Mouse (Mus musculus) midbrain, postnatal 0 days (tissue): Measurements from ENCODE around the gene Adat3. TPM values are rescaled to one million over a fixed set of nuclear protein-coding genes. Genes with fewer than 3 reads are reported as not detected.

Experiments
- ATAC-seq: fragments of 200-750 bp; cut with Nextera tagmentation; 2 replicates; pipeline ENCODE4 v1.8.0; 2017; ENCODE audit warnings: moderate number of reproducible peaks, mild to moderate bottlenecking, moderate TSS enrichment, moderate library complexity; ENCODE audit not compliant: low FRiP score
- DNase-seq: peaks from one replicate; pipeline ENCODE4 v3.0.0-alpha.2; 2015; ENCODE audit warnings: low spot score
- H3K27ac ChIP-seq: fragments of 300-500 bp; sonication (generic); 2 replicates; pipeline ENCODE4 v1.5.1; 2014; ENCODE audit warnings: low read depth, mild to moderate bottlenecking, low read length, mixed read lengths
- H3K27me3 ChIP-seq: fragments of 300-500 bp; sonication (generic); 2 replicates; pipeline ENCODE4 v1.6.1; 2014; ENCODE audit warnings: low read length, control low read depth, mixed read lengths; ENCODE audit not compliant: insufficient read depth
- H3K36me3 ChIP-seq: fragments of 300-500 bp; sonication (generic); 2 replicates; pipeline ENCODE4 v1.6.1; 2014; ENCODE audit warnings: low read length, control low read depth, mixed read lengths; ENCODE audit not compliant: insufficient read depth
- H3K4me1 ChIP-seq: fragments of 300-500 bp; sonication (generic); 2 replicates; pipeline ENCODE4 v1.6.1; 2014; ENCODE audit warnings: mild to moderate bottlenecking, control low read depth, antibody characterized with exemption, low read length, mixed read lengths; ENCODE audit not compliant: insufficient read depth
- H3K4me2 ChIP-seq: fragments of 300-500 bp; sonication (generic); 2 replicates; pipeline ENCODE4 v1.6.1; 2014; ENCODE audit warnings: low read depth, mild to moderate bottlenecking, low read length, mixed read lengths; ENCODE audit not compliant: poor library complexity, severe bottlenecking
- H3K4me3 ChIP-seq: fragments of 300-500 bp; sonication (generic); 2 replicates; pipeline ENCODE4 v1.5.1; 2014; ENCODE audit warnings: low read depth, mild to moderate bottlenecking, low read length, moderate library complexity
- H3K9ac ChIP-seq: fragments of 300-500 bp; sonication (generic); replicated peaks from 2 replicates; pipeline ENCODE4 v1.6.1; 2014; ENCODE audit warnings: mild to moderate bottlenecking, low read length, moderate library complexity, mixed read lengths; ENCODE audit not compliant: poor library complexity, severe bottlenecking
- H3K9me3 ChIP-seq: fragments of 300-500 bp; sonication (generic); 2 replicates; pipeline ENCODE4 v1.6.1; 2016; ENCODE audit warnings: low read length, control low read depth
- CTCF ChIP-seq: IDR thresholded peaks from 2 replicates; pipeline ENCODE4 v1.5.1; 2016; ENCODE audit warnings: antibody characterized with exemption, mild to moderate bottlenecking
- WGBS: fragments of 180-500 bp; shearing (Covaris S2); extraction: QIAGEN DNeasy Blood & Tissue Kit; methylation state at CpG from one replicate; pipeline ENCODE4 v1.1.7; 2014; 5-methylcytosine and 5-hydroxymethylcytosine counted together
- microRNA-seq: library from miRNA; unstranded; fragments of <30 nt; microRNA quantifications from one replicate; pipeline ENCODE4, GENCODE M21; 2016; ENCODE audit warnings: borderline number of aligned reads
- polyA plus RNA-seq: library from polyadenylated mRNA; unstranded; fragments of >200 nt; fragmentation: Nextera tagmentation; extraction: Ambion mirVana; gene quantifications from 2 replicates; pipeline ENCODE4 v1.2.1, GENCODE M21; 2015
- total RNA-seq: library from RNA; depleted of rRNA; stranded (reverse); fragments of >200 nt; gene quantifications from 2 replicates; pipeline ENCODE4 v1.2.3, GENCODE M21; 2014; rRNA removed

Gene Adat3
- total and polyA plus RNA-seq, 2 experiments from 2014 or later, result 4.9 to 6.2 TPM

GRCm38 (mm10) chr10:80656130-80656862 lies 53.6 kb downstream of the Adat3 start:
- 2% methylated on average over 70 of the region's 72 CpGs for WGBS
- H3K27me3 ChIP-seq, result no peaks in the 10 kb centered on the region
- peak overlapping the region; percentile 82 for H3K4me3 ChIP-seq
- H3K36me3 ChIP-seq, result no peaks in the 10 kb centered on the region
- DNase-seq (peak; percentile 98), ATAC-seq (peak; percentile 82)
- H3K27ac ChIP-seq, result peak overlapping the region; percentile 91
- peak overlapping the region; percentile 93 for H3K9ac ChIP-seq
- H3K4me2 ChIP-seq, result peak overlapping the region; percentile 93
- H3K9me3 ChIP-seq, result no peaks in the 10 kb centered on the region
- no peak for TF ChIP-seq CTCF
- H3K4me1 ChIP-seq, result peaks cover 14% of the 10 kb centered on the region

GRCm38 (mm10) chr10:80656863-80657623 lies 54.4 kb downstream of the Adat3 start, which contains the start of gene Btbd2:
TSS of gene Btbd2 (minus strand) at chr10:80657071.
- Histone ChIP-seq H3K9me3 (no peaks in the 10 kb centered on the region), H3K4me2 (peak within 1 kb of the TSS; percentile 93), H3K9ac (peak within 1 kb of the TSS; percentile 93), H3K27me3 (no peaks in the 10 kb centered on the region), H3K4me3 (peak within 1 kb of the TSS; percentile 82), H3K4me1 (peaks cover 14% of the 10 kb centered on the region), H3K27ac (peak within 1 kb of the TSS; percentile 91), H3K36me3 (no peaks in the 10 kb centered on the region)
- 25% methylated on average over 15 of the region's 15 CpGs for WGBS
- TF ChIP-seq CTCF, result no peak
- no peak for DNase-seq
- ATAC-seq, result peak; percentile 36

Small RNAs within 50 kb of the gene (microRNA-seq; reads per million reads assigned to microRNA genes)
- gene Mir6912, result not detected

Other genes starting within 250 kb of the Adat3 start
- gene Plk5, start 246.4 kb upstream of the Adat3 start, total RNA-seq, result 17.5 and 23.1 TPM in 2 replicates
- 12.5 and 12.8 TPM in 2 replicates for gene Plk5, start 246.4 kb upstream of the Adat3 start, polyA plus RNA-seq
- 118 and 147 TPM in 2 replicates for gene Mex3d, start 215.2 kb upstream of the Adat3 start, total RNA-seq
- 12.5 and 13.9 TPM in 2 replicates for gene Mex3d, start 215.2 kb upstream of the Adat3 start, polyA plus RNA-seq
- gene Mbd3, start 203.3 kb upstream of the Adat3 start, total RNA-seq, result 30.4 and 47.0 TPM in 2 replicates
- gene Mbd3, start 203.3 kb upstream of the Adat3 start, polyA plus RNA-seq, result 154 and 157 TPM in 2 replicates
- 295 and 379 TPM in 2 replicates for gene Uqcr11, start 196.1 kb upstream of the Adat3 start, total RNA-seq
- 638 and 795 TPM in 2 replicates for gene Uqcr11, start 196.1 kb upstream of the Adat3 start, polyA plus RNA-seq
- 69.6 and 91.1 TPM in 2 replicates for gene Tcf3, start 169.2 kb upstream of the Adat3 start, total RNA-seq
- 24.8 and 25.1 TPM in 2 replicates for gene Tcf3, start 169.2 kb upstream of the Adat3 start, polyA plus RNA-seq
- gene Onecut3, start 108.0 kb upstream of the Adat3 start, total RNA-seq, result 2.8 and 3.1 TPM in 2 replicates
- 0.69 and 0.89 TPM in 2 replicates for gene Onecut3, start 108.0 kb upstream of the Adat3 start, polyA plus RNA-seq
- 0.71 and 0.93 TPM in 2 replicates for gene Atp8b3, start 63.8 kb upstream of the Adat3 start, total RNA-seq
- gene Atp8b3, start 63.8 kb upstream of the Adat3 start, polyA plus RNA-seq, result 0.90 and 1.1 TPM in 2 replicates
- gene Rexo1, start 41.3 kb upstream of the Adat3 start, total RNA-seq, result 34.2 and 52.6 TPM in 2 replicates
- 26.1 and 29.8 TPM in 2 replicates for gene Rexo1, start 41.3 kb upstream of the Adat3 start, polyA plus RNA-seq
- gene Klf16, start 25.6 kb upstream of the Adat3 start, total RNA-seq, result 13.7 and 18.1 TPM in 2 replicates
- gene Klf16, start 25.6 kb upstream of the Adat3 start, polyA plus RNA-seq, result 7.7 and 8.3 TPM in 2 replicates
- 264 and 275 TPM in 2 replicates for gene Abhd17a, start 12.5 kb upstream of the Adat3 start, total RNA-seq
- gene Abhd17a, start 12.5 kb upstream of the Adat3 start, polyA plus RNA-seq, result 152 and 157 TPM in 2 replicates
- 27.8 and 32.4 TPM in 2 replicates for gene Scamp4, start within 50 bp of the Adat3 start, total RNA-seq
- 73.1 and 76.9 TPM in 2 replicates for gene Scamp4, start within 50 bp of the Adat3 start, polyA plus RNA-seq
- gene Gm49322, start 3.1 kb downstream of the Adat3 start, total RNA-seq, result 2.0 and 2.7 TPM in 2 replicates
- gene Gm49322, start 3.1 kb downstream of the Adat3 start, polyA plus RNA-seq, result 1.7 and 1.8 TPM in 2 replicates
- 124 and 146 TPM in 2 replicates for gene Csnk1g2, start 20.0 kb downstream of the Adat3 start, total RNA-seq
- gene Csnk1g2, start 20.0 kb downstream of the Adat3 start, polyA plus RNA-seq, result 90.5 and 93.3 TPM in 2 replicates
- gene Btbd2, start 54.2 kb downstream of the Adat3 start, total RNA-seq, result 168 and 215 TPM in 2 replicates
- gene Btbd2, start 54.2 kb downstream of the Adat3 start, polyA plus RNA-seq, result 71.6 and 80.4 TPM in 2 replicates
- 74.6 and 74.7 TPM in 2 replicates for gene Mknk2, start 75.2 kb downstream of the Adat3 start, total RNA-seq
- 35.3 and 36.0 TPM in 2 replicates for gene Mknk2, start 75.2 kb downstream of the Adat3 start, polyA plus RNA-seq
- 66.6 and 75.1 TPM in 2 replicates for gene Mob3a, start 99.1 kb downstream of the Adat3 start, total RNA-seq
- 44.9 and 48.5 TPM in 2 replicates for gene Mob3a, start 99.1 kb downstream of the Adat3 start, polyA plus RNA-seq
- 26.3 and 48.0 TPM in 2 replicates for gene Izumo4, start 99.3 kb downstream of the Adat3 start, total RNA-seq
- gene Izumo4, start 99.3 kb downstream of the Adat3 start, polyA plus RNA-seq, result 44.0 and 47.4 TPM in 2 replicates
- 182 and 183 TPM in 2 replicates for gene Ap3d1, start 139.4 kb downstream of the Adat3 start, total RNA-seq
- gene Ap3d1, start 139.4 kb downstream of the Adat3 start, polyA plus RNA-seq, result 95.4 and 105 TPM in 2 replicates
- gene Dot1l, start 152.3 kb downstream of the Adat3 start, total RNA-seq, result 23.8 and 34.4 TPM in 2 replicates
- 9.9 and 13.4 TPM in 2 replicates for gene Dot1l, start 152.3 kb downstream of the Adat3 start, polyA plus RNA-seq
- 18.3 and 34.2 TPM in 2 replicates for gene Sf3a2, start 195.3 kb downstream of the Adat3 start, total RNA-seq
- gene Sf3a2, start 195.3 kb downstream of the Adat3 start, polyA plus RNA-seq, result 61.5 and 64.3 TPM in 2 replicates
- gene Plekhj1, start 195.7 kb downstream of the Adat3 start, total RNA-seq, result 68.0 and 88.1 TPM in 2 replicates
- gene Plekhj1, start 195.7 kb downstream of the Adat3 start, polyA plus RNA-seq, result 94.1 and 103 TPM in 2 replicates
- gene Amh, start 202.4 kb downstream of the Adat3 start, total RNA-seq, result 0.82 and 2.9 TPM in 2 replicates
- gene Amh, start 202.4 kb downstream of the Adat3 start, polyA plus RNA-seq, result not detected in 2 replicates
- not detected in 2 replicates for gene Jsrp1, start 210.6 kb downstream of the Adat3 start, total RNA-seq
- gene Jsrp1, start 210.6 kb downstream of the Adat3 start, polyA plus RNA-seq, result 0.83 and 1.1 TPM in 2 replicates
- gene Oaz1, start 223.8 kb downstream of the Adat3 start, total RNA-seq, result 863 and 928 TPM in 2 replicates
- gene Oaz1, start 223.8 kb downstream of the Adat3 start, polyA plus RNA-seq, result 1,039 and 1,193 TPM in 2 replicates
- gene Lingo3, start 241.2 kb downstream of the Adat3 start, total RNA-seq, result 39.3 and 61.0 TPM in 2 replicates
- 24.4 and 26.8 TPM in 2 replicates for gene Lingo3, start 241.2 kb downstream of the Adat3 start, polyA plus RNA-seq